Mouse (Mus musculus): ENCODE measurements around the gene Gm21822. TPM values are rescaled to one million over a fixed set of nuclear protein-coding genes. Genes with fewer than 3 reads are reported as not detected.
"Not testable (repeated sequence)": the region's sequence is repeated elsewhere in the genome, so short reads cannot be mapped to it uniquely, and the experiment has no call there.

The Gm21822 gene
- not detected in 2 replicates for polyA plus RNA-seq (2012; rRNA removed)

DNA sequence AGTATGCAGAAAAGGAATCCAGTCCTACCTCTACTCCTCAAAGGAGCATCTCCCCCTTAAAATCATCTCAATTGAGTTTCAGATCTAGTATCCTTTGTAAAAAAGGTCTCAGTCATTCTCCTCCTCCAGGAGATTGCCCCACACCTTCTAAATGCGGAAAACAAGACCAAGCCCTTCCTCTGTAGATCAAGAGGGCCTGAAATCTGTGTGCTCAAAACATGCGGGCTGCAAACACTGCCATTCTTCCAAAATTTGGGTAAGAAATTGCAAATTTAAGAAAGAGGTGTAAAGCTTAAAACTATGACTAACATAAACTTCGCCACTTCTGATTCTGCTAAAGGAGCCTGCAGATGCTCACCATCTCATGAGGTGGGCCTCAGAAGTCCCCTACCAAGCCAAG lies at the start of gene Gm21822:
Gene Gm21822, plus strand, starts transcription at position 301 of the 400 bp plus-strand sequence.
- not testable (repeated sequence) for DNase-seq (ENCODE audit: low spot score)
